Mouse (Mus musculus) ES-Bruce4 (cell line): ENCODE results near the gene Dusp5. TPM values are rescaled to one million over a fixed set of nuclear protein-coding genes. Genes with fewer than 3 reads are reported as not detected.

Experiments used
- H3K27ac ChIP-seq: 2 replicates; pipeline ENCODE4 v1.5.1; 2012; ENCODE audit warnings: low read length, inconsistent platforms; ENCODE audit not compliant: insufficient read depth
- H3K27me3 ChIP-seq: 2 replicates; pipeline ENCODE4 v1.6.1; 2012; ENCODE audit warnings: mild to moderate bottlenecking, low read length, inconsistent platforms; ENCODE audit not compliant: control insufficient read depth, poor library complexity, insufficient read depth, severe bottlenecking
- H3K36me3 ChIP-seq: 2 replicates; pipeline ENCODE4 v1.6.1; 2012; ENCODE audit warnings: inconsistent platforms, mild to moderate bottlenecking, low read length, moderate library complexity; ENCODE audit not compliant: control insufficient read depth, poor library complexity, insufficient read depth, severe bottlenecking
- H3K4me1 ChIP-seq: one replicate; pipeline ENCODE4 v1.8.1; 2011; ENCODE audit warnings: low read length; ENCODE audit not compliant: control insufficient read depth, insufficient read depth
- H3K4me3 ChIP-seq: 2 replicates; pipeline ENCODE4 v1.5.1; 2011; ENCODE audit warnings: low read depth, mild to moderate bottlenecking, low read length
- H3K9ac ChIP-seq: 2 replicates; pipeline ENCODE4 v1.6.1; 2012; ENCODE audit warnings: low read depth, mild to moderate bottlenecking, inconsistent platforms; ENCODE audit not compliant: poor library complexity, severe bottlenecking
- H3K9me3 ChIP-seq: replicated peaks from 2 replicates; pipeline ENCODE4 v1.6.1; 2012; ENCODE audit warnings: mild to moderate bottlenecking, low read length, inconsistent platforms; ENCODE audit not compliant: control insufficient read depth, poor library complexity, insufficient read depth, severe bottlenecking
- CTCF ChIP-seq: IDR thresholded peaks from one replicate; pipeline ENCODE4 v1.8.1; 2011; ENCODE audit warnings: low read depth, low read length
- EP300 ChIP-seq: IDR thresholded peaks from 2 replicates; pipeline ENCODE4 v1.6.1; 2011; ENCODE audit warnings: low read depth, low read length; ENCODE audit not compliant: insufficient read depth
- POLR2A ChIP-seq: IDR thresholded peaks from one replicate; pipeline ENCODE4 v1.8.1; 2011; ENCODE audit warnings: low read length; ENCODE audit not compliant: insufficient read depth
- polyA plus RNA-seq: library from polyadenylated mRNA; stranded (reverse); fragments of >200 nt; gene quantifications from 2 replicates; pipeline ENCODE4 v1.2.4, GENCODE M21; 2011; ENCODE audit warnings: low read depth; ENCODE audit not compliant: missing spikeins, insufficient read depth, insufficient read length

The Dusp5 gene
- polyA plus RNA-seq, 1 experiment: 15.2 TPM

DNA sequence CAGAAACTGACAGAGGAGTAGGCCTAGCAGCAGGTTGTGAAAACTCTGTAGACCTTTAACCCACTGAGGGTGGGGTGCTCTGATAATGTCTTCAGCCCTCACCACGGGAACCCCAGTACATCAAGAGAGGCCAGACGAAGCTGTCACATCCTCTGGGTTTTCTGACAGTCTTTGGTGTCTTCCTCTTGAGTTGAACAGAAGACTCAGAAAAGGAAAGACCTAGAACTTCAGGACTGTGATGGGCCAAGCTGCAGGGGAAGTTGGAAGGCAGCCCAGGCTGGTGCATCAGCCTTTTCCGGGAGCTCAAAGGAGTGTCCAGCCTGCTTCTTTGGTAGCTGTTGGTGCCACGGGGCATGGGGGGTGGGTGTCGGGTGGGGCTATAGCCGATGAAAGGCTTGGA lies 6.5 kb downstream of the Dusp5 start:
- TF ChIP-seq EP300: no peak
- TF ChIP-seq POLR2A: no peak
- TF ChIP-seq CTCF: no peak
- Histone ChIP-seq H3K9me3 (no peaks in the 10 kb centered on the region), H3K27me3 (no peaks in the 10 kb centered on the region), H3K4me3 (no peak overlapping the region), H3K4me1 (peaks cover 2% of the 10 kb centered on the region), H3K36me3 (peaks cover 23% of the 10 kb centered on the region), H3K27ac (no peak overlapping the region), H3K9ac (no peak overlapping the region)

DNA sequence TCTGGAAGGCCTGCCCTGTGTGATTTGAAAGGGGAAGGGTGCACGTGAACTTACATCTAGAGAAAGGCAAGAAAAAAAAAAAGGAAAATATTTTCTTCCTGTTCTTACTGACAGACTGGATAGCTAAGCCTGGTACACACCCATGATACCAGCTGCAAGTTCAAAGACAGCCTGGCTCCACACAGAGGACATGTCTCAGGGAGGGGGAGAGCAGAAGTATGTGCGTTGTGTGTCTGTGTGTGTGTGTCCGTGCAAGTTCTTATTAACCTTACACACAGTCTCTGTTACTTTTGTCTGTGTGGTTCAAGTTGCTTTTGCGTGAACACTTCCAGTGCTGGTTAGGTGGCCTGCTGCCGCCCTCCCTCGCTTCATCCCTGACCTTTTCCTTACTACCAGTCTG lies 7.3 kb downstream of the Dusp5 start:
- H3K27ac ChIP-seq: no peak overlapping the region
- no peak for TF ChIP-seq EP300
- TF ChIP-seq CTCF: no peak
- TF ChIP-seq POLR2A: no peak
- peaks cover 25% of the 10 kb centered on the region for H3K36me3 ChIP-seq
- no peaks in the 10 kb centered on the region for H3K9me3 ChIP-seq
- H3K4me1 ChIP-seq: peaks cover 2% of the 10 kb centered on the region
- no peak overlapping the region for H3K4me3 ChIP-seq
- no peaks in the 10 kb centered on the region for H3K27me3 ChIP-seq
- H3K9ac ChIP-seq: no peak overlapping the region

DNA sequence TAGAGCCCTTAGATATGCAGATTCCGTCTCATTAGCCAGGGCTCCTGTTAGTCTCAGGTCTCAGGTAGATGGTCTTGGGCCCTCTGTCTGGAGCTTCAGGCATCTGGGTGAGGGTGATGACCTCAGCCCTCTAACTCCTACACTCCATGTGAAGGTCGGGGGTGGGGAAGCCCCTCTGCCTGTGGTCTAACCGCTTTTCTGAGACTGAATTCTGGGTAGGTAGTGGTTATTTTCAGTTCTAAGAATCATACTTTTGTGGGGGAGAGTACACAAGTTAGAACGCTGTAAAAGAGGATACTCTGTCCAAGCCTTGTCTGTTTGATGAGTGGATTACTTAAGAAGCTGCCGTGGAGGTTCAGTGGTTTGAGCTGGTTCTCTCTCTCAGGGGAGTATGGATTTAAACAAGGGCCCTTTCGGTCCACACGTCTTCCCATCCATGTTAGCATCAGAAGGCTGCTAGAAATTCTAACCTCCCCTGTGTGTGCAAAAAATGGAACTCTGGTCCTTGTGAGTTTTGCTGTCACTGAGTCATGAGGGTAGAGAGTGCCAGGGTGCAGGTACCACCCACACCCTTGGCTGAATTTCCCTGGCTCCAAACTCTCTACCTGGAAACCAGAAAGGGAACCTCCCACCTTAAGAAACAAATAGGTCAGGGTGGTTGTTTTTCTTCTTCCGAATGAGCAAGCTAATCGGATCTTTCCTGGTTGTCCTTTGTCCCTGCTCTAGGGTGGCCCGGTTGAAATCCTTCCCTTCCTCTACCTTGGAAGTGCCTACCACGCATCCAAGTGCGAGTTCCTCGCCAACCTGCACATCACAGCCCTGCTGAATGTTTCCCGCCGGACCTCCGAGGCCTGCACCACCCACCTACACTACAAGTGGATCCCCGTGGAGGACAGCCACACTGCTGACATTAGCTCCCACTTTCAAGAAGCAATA lies 8.1 kb downstream of the Dusp5 start:
- Histone ChIP-seq H3K4me3 (no peak overlapping the region), H3K9ac (no peak overlapping the region), H3K4me1 (peaks cover 2% of the 10 kb centered on the region), H3K9me3 (no peaks in the 10 kb centered on the region), H3K27me3 (no peaks in the 10 kb centered on the region), H3K27ac (no peak overlapping the region), H3K36me3 (peaks cover 30% of the 10 kb centered on the region)
- TF ChIP-seq EP300 (no peak), POLR2A (no peak), CTCF (no peak)

DNA sequence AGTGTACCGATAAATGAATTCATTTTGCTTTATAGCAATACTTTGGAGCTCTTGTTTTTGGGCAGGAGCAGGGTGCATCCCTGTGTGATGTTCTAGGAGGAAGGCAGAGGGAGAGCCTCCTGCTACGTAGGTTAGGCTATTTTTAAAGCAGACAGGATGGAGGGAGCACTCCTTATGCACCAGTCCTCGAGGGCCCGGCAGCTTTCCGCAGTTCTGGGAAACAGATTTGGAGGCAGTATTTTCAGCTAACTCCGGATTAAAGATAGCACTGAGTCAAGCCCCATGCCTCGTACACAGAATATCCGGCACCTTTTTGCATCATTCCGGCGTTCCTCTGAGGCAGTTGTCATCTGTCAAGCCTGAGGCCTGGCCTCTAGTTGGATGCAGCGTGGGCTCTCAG lies 9.1 kb downstream of the Dusp5 start:
- Histone ChIP-seq H3K27ac (no peak overlapping the region), H3K27me3 (no peaks in the 10 kb centered on the region), H3K9ac (no peak overlapping the region), H3K4me1 (peaks cover 2% of the 10 kb centered on the region), H3K4me3 (no peak overlapping the region), H3K36me3 (peaks cover 33% of the 10 kb centered on the region), H3K9me3 (no peaks in the 10 kb centered on the region)
- TF ChIP-seq EP300: no peak
- no peak for TF ChIP-seq POLR2A
- TF ChIP-seq CTCF: no peak

DNA sequence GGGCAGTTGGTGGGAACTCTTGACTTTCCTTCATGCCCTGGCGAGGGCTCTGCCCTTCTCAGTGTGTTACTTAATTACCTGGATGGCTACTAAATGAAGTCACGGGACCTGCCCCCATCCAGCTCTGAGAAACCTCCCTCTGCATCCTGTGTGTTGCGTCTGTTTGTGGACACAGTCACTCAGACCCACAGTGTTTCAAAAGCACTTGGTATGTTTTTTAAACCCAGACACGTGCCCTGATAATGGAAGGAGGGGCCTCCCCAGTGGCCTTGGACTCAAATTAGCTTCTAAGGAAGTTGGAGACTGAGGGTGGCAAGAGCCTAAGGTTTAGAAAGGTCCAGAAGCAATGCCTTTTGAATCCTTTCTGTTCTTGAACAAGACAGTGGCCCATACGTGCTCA lies 9.9 kb downstream of the Dusp5 start:
- Histone ChIP-seq H3K27ac (no peak overlapping the region), H3K36me3 (peaks cover 33% of the 10 kb centered on the region)

DNA sequence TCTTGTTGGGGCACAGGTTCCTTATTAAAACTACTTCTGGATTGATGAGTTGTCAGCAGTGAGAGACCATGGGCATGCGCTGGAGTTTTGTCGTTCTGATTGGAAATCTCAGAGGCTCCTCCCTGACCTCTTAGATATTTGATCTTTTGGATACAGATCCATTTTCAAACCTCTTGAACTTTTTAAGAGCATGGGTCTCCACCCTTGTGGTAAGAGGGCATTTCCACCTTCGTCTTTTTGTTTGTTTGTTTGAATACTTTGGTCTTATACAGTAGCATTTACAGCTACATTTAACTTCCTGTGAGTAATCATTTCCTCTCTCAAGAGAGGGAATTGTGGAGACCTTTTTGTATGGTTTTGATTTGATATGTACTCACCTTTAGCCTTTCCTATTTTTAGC lies 10.4 kb downstream of the Dusp5 start:
- H3K36me3 ChIP-seq: peaks cover 29% of the 10 kb centered on the region
- no peak overlapping the region for H3K9ac ChIP-seq
- H3K27me3 ChIP-seq: no peaks in the 10 kb centered on the region
- peaks cover 2% of the 10 kb centered on the region for H3K4me1 ChIP-seq
- H3K9me3 ChIP-seq: no peaks in the 10 kb centered on the region
- TF ChIP-seq POLR2A (no peak), EP300 (no peak), CTCF (no peak)
- no peak overlapping the region for H3K27ac ChIP-seq
- no peak overlapping the region for H3K4me3 ChIP-seq

More for the DNA sequence above, 9.9 kb downstream of the Dusp5 start:
- no peak for TF ChIP-seq CTCF
- TF ChIP-seq EP300: no peak
- no peak for TF ChIP-seq POLR2A
- H3K4me3 ChIP-seq: no peak overlapping the region
- no peak overlapping the region for H3K9ac ChIP-seq
- no peaks in the 10 kb centered on the region for H3K27me3 ChIP-seq
- no peaks in the 10 kb centered on the region for H3K9me3 ChIP-seq
- H3K4me1 ChIP-seq: peaks cover 2% of the 10 kb centered on the region
